Mouse (Mus musculus) ovary, adult 18-20 months (tissue): ENCODE data around the gene Adra2a.

Experiments
- DNase-seq: peaks from one replicate; pipeline ENCODE4 v3.0.0; 2022; ENCODE audit warnings: low spot score, mixed read lengths

The Adra2a gene

DNA sequence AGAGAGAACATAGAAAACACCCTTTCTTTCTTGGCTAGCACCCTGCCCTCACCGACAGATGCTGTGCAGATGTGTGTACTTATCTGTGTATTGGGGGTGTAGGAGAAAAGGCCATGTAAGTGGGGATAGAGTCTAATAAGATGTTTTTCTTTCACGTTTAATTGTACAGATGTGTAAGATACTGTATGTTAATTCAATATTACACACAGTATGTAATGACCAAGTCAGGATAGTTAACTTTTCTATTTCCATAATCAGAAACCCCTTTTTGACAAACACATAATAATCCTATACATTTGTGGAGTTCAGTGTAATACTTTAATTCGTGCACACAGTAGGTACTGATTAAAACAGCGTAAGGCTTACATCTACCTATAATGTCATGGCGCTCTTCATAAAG lies at the start of gene Adra2a:
TSS of gene Adra2a (plus strand) at position 301 of the 400 bp plus-strand sequence.
- no peak for DNase-seq

GRCm38 (mm10) chr19:53994276-53994675 lies 49.7 kb upstream of the Adra2a start:
- no peak for DNase-seq

- DNase-seq = no peak
These were observed 33.0 kb upstream of the Adra2a start for GRCm38 (mm10) chr19:54010973-54011372.

DNA sequence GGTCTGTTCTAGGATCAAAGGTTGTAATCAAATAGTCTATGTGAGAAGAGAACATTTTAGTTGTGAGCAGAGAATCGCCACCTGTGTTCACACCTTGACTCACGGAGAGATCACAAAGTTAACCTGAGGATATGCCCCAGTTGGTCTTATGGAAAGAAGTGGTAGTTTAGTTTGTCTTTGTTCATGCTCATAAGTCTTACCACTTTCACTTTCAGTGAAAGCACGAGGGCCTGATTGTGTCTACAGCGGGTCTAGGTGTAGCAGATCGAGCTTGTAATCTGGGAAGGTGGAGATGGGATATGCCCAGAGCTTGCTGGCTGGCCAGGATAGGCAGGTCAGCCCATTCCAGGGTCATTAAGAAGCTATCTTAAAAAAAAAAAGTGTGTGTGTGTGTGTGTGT lies 29.0 kb upstream of the Adra2a start:
- DNase-seq = no peak

GRCm38 (mm10) chr19:54015503-54015902 lies 28.4 kb upstream of the Adra2a start:
- DNase-seq = no peak

DNA sequence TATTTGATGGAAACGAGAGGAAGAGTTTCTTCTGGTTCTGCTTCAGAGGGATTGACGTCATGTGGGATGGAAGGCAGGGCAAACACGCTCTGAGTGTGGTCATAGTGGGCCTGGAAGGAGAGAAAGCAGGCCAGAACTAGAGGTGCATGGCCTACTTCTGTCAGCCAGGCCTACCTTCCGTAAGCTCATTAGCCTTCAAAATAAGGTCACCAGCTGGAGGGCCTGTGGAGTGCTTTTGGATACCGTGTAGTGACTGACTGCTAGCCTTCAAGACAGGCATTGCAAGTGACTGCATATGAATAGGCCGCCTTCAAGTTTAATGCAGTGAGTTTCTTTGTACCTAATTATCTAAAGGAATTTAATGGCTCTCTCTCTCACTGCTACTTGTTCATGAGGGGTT lies 8.9 kb upstream of the Adra2a start:
- DNase-seq = no peak

DNA sequence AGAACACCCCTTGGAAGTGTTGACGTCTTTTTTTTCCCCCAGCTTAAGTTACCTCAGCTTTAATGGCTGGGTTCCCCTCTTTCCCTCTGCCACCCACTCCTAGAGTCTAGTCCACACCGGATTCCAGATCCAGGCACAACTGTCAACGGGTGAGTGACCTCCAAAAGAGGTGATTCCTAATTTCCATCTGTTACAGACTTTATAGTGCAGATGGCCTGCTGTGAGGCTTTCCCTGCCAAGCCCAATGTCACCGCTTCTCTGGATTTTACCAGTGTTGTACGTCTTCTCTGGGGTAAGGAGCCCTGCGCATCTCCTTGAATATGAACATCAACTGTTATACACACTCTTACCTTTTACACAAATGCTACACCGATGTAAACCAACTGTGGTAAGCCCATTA lies 4.5 kb upstream of the Adra2a start:
- DNase-seq = no peak

DNA sequence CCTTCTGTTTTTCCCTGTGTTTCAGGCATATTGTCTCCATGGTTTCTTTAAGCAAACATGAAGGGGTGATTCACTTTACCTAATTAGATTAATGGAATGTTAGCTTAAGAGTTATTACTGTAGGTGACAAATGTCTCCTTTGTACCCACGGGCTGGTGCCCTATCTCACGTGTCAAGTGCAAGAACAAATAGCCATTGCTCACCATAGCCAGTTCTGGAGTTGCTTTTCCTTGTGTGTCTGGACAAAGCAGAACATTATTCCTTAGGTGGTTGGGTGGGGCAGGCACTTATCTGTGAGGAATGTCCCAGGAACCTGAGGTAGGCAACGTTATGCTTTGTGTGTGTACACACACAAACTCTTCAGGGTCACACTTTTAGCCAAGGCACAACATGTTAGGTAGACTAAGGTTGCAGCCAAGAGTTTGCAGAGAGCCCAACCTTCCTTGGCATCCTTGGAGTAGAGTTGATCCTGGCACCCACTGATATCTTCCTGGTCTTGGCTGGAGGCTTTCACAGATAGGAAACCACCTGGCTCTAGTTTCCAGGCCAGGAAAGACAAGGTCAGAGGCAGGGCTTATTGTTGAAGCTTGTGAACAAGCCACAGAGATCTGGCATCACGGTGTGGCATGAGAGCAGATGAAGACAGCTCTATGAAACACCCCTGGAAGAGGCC lies 3.5 kb upstream of the Adra2a start:
- no peak for DNase-seq

DNA sequence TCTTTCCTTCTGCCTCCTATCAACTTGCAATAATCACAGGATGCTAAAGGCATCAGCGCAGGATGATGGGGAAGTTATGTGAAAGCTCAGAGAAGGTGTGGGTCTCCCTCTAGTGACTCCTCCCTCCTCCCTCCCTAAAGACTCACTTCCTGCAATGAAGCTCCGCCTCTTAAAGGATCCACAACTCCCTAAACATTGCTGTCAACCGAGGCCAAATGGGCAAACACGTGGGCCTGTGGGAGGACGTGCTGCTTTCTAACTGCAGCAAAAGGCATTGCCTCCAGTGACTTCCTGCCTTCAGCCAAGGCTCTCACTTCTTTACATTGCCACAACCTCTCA lies 3.0 kb upstream of the Adra2a start:
- DNase-seq = no peak

GRCm38 (mm10) chr19:54044507-54045371 lies 788 bp downstream of the Adra2a start:
- peak; percentile 41 for DNase-seq

GRCm38 (mm10) chr19:54045412-54045811 lies 1.5 kb downstream of the Adra2a start:
- no peak for DNase-seq

DNA sequence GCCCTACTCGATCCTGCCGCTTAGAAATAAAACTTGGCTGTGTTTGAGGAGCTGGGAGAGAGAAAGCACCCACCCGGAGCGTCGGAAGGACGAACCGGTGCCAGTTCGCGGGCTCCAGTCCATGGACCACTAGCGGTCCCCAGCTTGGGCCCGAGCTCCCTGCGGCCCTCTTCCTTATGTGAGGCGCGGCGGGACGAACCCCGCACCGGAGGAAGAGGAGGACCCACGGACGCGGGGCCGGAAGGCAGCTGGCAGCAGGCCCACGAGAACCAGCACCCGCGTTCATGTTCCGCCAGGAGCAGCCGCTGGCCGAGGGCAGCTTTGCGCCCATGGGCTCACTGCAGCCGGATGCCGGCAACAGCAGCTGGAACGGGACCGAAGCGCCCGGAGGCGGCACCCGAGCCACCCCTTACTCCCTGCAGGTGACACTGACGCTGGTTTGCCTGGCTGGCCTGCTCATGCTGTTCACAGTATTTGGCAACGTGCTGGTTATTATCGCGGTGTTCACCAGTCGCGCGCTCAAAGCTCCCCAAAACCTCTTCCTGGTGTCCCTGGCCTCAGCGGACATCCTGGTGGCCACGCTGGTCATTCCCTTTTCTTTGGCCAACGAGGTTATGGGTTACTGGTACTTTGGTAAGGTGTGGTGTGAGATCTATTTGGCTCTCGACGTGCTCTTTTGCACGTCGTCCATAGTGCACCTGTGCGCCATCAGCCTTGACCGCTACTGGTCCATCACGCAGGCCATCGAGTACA lies 2.2 kb downstream of the Adra2a start:
- no peak for DNase-seq

DNA sequence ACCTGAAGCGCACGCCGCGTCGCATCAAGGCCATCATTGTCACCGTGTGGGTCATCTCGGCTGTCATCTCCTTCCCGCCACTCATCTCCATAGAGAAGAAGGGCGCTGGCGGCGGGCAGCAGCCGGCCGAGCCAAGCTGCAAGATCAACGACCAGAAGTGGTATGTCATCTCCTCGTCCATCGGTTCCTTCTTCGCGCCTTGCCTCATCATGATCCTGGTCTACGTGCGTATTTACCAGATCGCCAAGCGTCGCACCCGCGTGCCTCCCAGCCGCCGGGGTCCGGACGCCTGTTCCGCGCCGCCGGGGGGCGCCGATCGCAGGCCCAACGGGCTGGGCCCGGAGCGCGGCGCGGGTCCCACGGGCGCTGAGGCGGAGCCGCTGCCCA lies 2.7 kb downstream of the Adra2a start:
- DNase-seq = no peak

DNA sequence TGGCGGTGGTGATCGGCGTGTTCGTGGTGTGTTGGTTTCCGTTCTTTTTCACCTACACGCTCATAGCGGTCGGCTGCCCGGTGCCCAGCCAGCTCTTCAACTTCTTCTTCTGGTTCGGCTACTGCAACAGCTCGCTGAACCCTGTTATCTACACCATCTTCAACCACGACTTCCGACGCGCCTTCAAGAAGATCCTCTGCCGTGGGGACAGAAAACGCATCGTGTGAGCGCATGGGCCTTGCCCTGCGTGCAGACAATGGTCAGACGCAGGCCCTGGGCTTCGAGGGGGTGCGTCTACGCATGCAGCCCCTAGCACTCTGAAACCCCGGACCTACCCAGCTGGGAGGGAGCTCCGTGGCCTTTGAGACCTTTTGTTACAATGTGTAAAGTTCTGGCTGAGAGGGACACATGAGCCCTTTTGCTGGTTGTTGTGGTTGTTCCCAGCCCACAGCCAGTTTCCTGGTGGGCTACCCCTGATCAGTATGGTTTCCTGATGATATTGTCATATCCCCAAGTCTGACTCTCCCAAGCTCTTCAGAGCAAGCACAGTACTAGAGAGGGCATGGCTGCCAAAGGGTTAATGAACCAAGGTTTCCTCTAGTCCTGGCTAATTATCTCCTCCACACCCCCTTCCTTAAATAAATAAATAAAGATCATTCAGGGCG lies 3.6 kb downstream of the Adra2a start:
- no peak for DNase-seq

DNA sequence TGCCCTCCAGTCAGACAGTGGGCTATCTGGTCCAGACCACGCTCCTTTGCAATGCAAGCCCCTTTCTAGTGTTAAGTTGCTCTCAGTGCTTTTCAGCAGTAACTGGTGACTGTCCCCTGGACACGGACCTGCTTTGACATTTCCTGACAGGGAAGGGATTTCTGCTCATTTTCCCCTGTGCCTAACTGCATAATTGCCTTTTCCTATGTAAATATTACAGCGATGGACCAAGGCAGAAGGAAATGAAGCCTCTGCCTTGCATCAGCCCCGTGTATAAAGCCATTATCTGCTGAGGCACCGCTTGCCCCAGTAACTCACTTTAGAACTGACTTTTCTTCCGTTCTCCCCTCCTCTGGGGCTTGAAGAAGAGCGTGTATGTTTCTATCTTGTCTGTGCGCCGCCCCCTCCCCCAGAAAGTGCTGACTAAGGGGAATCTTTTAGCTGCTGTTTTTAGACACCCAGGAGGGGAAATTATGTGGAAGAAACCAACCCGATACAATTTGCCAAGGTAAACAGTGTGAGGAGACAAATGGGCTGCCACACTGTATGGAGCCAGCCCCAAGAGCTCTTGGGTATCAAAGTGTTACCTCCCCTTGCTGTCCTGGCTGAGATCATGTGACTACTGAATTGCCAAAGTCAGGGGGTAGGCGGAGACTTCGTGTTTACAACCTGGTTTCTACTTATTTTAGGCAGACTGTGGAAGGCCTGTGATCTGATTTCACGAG lies 4.4 kb downstream of the Adra2a start:
- no peak for DNase-seq

GRCm38 (mm10) chr19:54051651-54052050 lies 7.7 kb downstream of the Adra2a start:
- DNase-seq = no peak

- no peak for DNase-seq
These were observed 11.9 kb downstream of the Adra2a start for GRCm38 (mm10) chr19:54055845-54056244.

DNA sequence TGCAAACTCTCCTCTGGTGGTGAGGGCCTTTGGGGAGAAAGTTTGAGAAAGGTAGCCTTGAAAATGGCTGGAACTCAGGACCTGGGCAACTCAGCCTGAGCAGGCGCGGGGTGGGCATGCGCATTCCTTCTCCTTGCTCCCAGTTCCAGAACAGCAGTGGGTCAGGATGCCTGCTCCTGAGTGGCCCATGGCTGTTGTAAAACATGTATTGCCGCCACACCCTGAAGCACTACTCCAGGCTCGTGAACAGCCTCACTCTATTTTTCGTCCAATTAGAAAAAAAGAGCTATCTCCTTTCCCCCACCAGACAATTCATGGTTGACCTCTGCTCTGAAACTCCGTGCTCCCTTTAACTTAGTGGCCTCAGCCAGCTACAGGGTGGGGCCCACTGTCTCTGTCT lies 24.5 kb downstream of the Adra2a start:
- DNase-seq = no peak

DNA sequence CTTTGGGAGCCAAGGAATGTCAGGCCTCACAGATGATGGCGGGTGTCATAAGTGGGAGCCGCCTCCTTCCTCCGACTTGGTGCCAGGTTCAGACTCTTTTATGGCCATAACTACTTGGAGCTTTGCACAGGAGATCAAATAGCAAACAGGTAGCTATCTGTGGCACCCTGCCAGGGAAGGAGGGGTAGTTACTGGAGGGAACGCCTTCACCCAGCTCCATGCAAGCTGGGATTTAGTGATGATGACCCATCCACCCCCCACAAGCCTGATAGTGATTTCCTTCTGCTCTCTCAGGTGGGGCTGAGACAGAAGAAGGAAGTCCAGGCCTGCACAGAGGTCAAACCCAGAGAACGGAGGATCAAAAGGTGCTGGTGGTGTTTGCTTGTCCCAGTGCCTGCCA lies 26.6 kb downstream of the Adra2a start:
- no peak for DNase-seq

- DNase-seq = no peak
These were observed 28.4 kb downstream of the Adra2a start for GRCm38 (mm10) chr19:54072233-54072800.
